Mouse (Mus musculus) liver, embryonic 12.5 days (tissue): ENCODE results near the gene Acyp2. TPM values are rescaled to one million over a fixed set of nuclear protein-coding genes. Genes with fewer than 3 reads are reported as not detected.

Source experiments
- ATAC-seq: fragments of 200-750 bp; cut with Nextera tagmentation; 2 replicates; pipeline ENCODE4 v1.8.0; 2017; ENCODE audit warnings: moderate number of reproducible peaks, mild to moderate bottlenecking, moderate library complexity
- H3K27ac ChIP-seq: fragments of 300-500 bp; sonication (generic); 2 replicates; pipeline ENCODE4 v1.5.1; 2016; ENCODE audit warnings: mild to moderate bottlenecking
- H3K27me3 ChIP-seq: fragments of 300-500 bp; sonication (generic); replicated peaks from 2 replicates; pipeline ENCODE4 v1.6.1; 2016; ENCODE audit warnings: mild to moderate bottlenecking, moderate library complexity
- H3K36me3 ChIP-seq: fragments of 300-500 bp; sonication (generic); 2 replicates; pipeline ENCODE4 v1.6.1; 2016; ENCODE audit warnings: mild to moderate bottlenecking, moderate library complexity
- H3K4me1 ChIP-seq: fragments of 300-500 bp; sonication (generic); 2 replicates; pipeline ENCODE4 v1.6.1; 2016
- H3K4me2 ChIP-seq: fragments of 300-500 bp; sonication (generic); 2 replicates; pipeline ENCODE4 v1.6.1; 2016; ENCODE audit warnings: mild to moderate bottlenecking, moderate library complexity
- H3K4me3 ChIP-seq: fragments of 300-500 bp; sonication (generic); 2 replicates; pipeline ENCODE4 v1.5.1; 2016; ENCODE audit warnings: mild to moderate bottlenecking, moderate library complexity
- H3K9ac ChIP-seq: fragments of 300-500 bp; sonication (generic); 2 replicates; pipeline ENCODE4 v1.6.1; 2016; ENCODE audit warnings: mild to moderate bottlenecking, moderate library complexity
- H3K9me3 ChIP-seq: fragments of 300-500 bp; sonication (generic); replicated peaks from 2 replicates; pipeline ENCODE4 v1.6.1; 2016; ENCODE audit warnings: mild to moderate bottlenecking, moderate library complexity
- WGBS: fragments of 180-500 bp; shearing (Covaris S2); methylation state at CpG from one replicate; pipeline ENCODE4 v1.1.7; 2016; ENCODE audit not compliant: insufficient replicate concordance; 5-methylcytosine and 5-hydroxymethylcytosine counted together
- polyA plus RNA-seq: library from polyadenylated mRNA; unstranded; fragments of >200 nt; fragmentation: Nextera tagmentation; extraction: Ambion mirVana; gene quantifications from 2 replicates; pipeline ENCODE4 v1.2.1, GENCODE M21; 2016

The Acyp2 gene
- 5.5 TPM in 2 replicates for polyA plus RNA-seq

DNA sequence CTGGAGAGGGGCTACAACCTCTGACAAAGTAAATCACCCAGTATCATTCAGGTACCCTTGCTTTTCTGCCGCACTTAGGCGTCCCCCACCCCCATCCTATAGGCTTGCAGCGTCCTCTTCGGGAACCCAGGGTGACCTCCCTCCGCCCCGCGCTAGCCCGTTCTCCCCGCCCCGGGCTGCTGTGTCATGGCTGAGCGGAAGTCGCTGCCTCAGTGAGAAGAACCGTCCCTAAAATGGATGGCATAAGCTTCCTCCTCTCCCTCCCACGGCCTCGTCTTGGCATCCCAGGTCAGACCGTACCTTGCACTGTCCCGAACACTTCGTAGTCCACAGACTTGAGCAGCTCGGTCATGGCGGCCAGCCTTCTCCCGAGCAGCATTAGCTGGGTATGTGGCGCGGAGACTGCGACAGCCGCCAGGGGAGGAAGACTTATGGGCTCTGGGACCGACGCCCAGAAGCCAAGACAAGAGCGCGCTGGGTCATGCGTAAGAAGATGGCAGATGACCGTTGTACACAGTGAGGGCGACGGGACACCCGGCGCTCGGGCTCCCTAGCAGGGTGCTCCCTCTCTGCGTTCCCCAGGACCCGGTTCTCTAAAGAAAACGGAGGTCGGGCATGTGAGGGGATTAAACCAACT lies at the start of gene Acyp2:
Acyp2 (minus strand) TSS at position 587 of the 637 bp plus-strand sequence.
- peak; percentile 99 for ATAC-seq
- no peaks in the 10 kb centered on the region for H3K36me3 ChIP-seq
- H3K9me3 ChIP-seq, result no peaks in the 10 kb centered on the region
- WGBS, result 1% methylated on average over 40 of the region's 40 CpGs
- H3K4me3 ChIP-seq, result peak within 1 kb of the TSS; percentile 78
- peaks cover 8% of the 10 kb centered on the region; the same call in 1 of the 2 replicates for H3K4me1 ChIP-seq
- H3K27ac ChIP-seq, result peak within 1 kb of the TSS; percentile 89
- H3K9ac ChIP-seq, result peak within 1 kb of the TSS; percentile 78
- H3K27me3 ChIP-seq, result no peaks in the 10 kb centered on the region
- peak within 1 kb of the TSS; percentile 78 for H3K4me2 ChIP-seq

DNA sequence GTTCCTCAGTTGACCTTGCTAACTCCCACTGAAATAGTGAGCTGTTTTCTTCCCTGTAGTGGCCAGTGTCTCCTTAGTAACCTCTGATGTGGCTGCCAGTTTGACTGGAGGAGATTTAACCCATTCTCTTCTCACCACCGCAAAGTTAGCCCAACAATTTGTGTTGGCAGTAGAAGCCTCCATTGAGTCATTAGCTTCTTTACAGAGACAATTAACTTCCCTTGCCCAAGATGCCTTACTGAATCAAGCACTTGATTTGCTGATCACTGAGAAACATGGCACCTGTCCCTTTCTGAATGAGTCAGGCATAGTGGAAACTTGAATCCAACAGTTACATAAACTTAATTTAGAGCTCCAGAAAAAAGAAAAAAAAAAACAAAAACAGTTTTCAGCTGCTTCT lies 40.0 kb upstream of the Acyp2 start:
- H3K9ac ChIP-seq, result no peak overlapping the region
- H3K4me2 ChIP-seq, result no peak overlapping the region
- no peaks in the 10 kb centered on the region for H3K4me1 ChIP-seq
- H3K4me3 ChIP-seq, result no peak overlapping the region
- H3K9me3 ChIP-seq, result no peaks in the 10 kb centered on the region
- 64% methylated on average over 1 of the region's 1 CpGs for whole genome bisulfite sequencing
- no peaks in the 10 kb centered on the region for H3K27me3 ChIP-seq
- H3K36me3 ChIP-seq, result no peaks in the 10 kb centered on the region
- ATAC-seq, result no peak
- no peak overlapping the region for H3K27ac ChIP-seq

DNA sequence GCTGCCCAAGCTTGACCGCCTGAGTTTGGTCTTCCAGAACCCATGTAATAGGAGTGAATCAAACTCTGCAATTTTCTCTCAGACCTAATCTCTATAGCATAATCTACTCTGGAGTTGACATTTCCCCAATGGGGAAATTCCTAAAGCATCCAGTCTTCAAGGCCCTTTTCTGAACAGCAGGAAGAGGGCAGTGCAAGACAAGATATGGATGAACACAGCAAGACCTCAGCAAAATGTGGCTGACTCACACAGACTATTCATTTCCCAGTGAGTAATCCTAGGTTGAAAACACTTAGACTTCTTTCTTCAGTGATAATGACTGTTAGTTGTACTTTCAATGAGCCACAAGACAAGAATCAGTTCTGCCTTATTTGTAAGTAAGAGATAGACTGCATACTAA lies 26.7 kb upstream of the Acyp2 start:
- Histone ChIP-seq H3K27me3 (no peaks in the 10 kb centered on the region), H3K9ac (no peak overlapping the region), H3K36me3 (no peaks in the 10 kb centered on the region), H3K4me3 (no peak overlapping the region), H3K9me3 (no peaks in the 10 kb centered on the region), H3K4me2 (no peak overlapping the region), H3K4me1 (no peaks in the 10 kb centered on the region), H3K27ac (no peak overlapping the region)
- ATAC-seq, result no peak
- WGBS, result 48% methylated on average over 1 of the region's 1 CpGs

DNA sequence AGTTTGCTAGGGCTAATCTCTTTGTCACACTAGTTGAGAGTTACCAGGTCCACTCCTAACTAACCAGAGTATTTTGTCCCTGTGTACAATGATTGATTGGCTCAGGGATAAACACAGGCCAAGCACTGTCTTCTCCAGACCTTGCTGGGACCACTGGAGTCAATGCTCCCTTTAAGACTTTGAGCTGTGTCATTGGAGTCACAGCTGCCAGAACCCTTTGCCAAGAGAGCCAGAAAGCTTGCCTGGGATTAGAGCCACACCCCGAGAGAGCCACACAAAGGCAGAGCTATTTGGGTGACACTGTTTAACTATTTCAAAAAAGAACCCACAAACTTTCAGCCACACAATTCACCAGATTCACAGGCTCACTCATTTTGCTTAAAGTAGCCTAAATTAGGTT lies 23.3 kb upstream of the Acyp2 start:
- Histone ChIP-seq H3K9me3 (no peaks in the 10 kb centered on the region), H3K4me3 (no peak overlapping the region), H3K27me3 (no peaks in the 10 kb centered on the region), H3K36me3 (no peaks in the 10 kb centered on the region), H3K4me1 (no peaks in the 10 kb centered on the region), H3K9ac (no peak overlapping the region), H3K27ac (no peak overlapping the region), H3K4me2 (no peak overlapping the region)
- no peak for ATAC-seq
- WGBS, result 50% methylated on average over 1 of the region's 1 CpGs

DNA sequence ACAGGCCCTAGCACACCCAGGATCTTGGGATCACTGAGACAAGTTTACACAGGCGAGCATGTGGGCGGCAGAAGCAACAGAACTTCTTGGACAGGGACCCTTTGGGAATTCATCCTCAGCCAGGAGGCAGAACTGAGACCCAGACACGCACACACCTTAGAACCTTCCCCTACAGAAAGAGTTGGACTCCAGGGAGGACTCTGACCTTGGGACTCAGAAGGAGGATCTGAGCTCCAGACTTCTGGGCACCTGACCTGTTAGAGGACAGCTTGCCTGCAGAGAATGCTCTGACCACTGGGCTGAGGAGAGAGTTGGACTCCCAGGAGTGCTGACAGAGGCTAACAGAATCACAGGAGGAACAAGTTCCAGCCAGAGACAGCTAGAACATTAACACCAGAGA lies 13.6 kb upstream of the Acyp2 start:
- Histone ChIP-seq H3K9me3 (no peaks in the 10 kb centered on the region), H3K27ac (no peak overlapping the region), H3K4me1 (no peaks in the 10 kb centered on the region), H3K9ac (no peak overlapping the region), H3K4me2 (no peak overlapping the region), H3K27me3 (no peaks in the 10 kb centered on the region), H3K36me3 (no peaks in the 10 kb centered on the region), H3K4me3 (no peak overlapping the region)
- ATAC-seq, result no peak
- 61% methylated on average over 3 of the region's 3 CpGs for WGBS

DNA sequence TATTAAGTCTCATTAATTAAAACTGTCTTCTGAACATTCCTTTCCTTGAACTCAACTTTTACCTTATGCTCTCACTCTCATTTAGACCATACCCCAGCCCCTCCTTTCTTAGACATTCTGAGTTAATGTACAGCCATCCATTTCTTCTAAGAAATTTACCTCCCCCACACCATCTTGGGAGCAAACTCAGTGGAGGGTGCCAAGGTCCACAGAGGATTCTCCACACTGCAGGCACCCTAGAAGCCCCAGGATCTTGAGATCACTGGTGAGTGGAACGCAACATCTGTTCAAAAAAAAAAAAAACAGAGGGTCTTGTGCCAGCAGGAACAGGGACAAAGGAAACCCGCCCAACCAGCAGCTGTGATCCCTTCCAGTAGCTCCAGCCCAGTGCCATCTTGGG lies 13.2 kb upstream of the Acyp2 start:
- H3K4me1 ChIP-seq, result no peaks in the 10 kb centered on the region
- H3K4me2 ChIP-seq, result no peak overlapping the region
- H3K9ac ChIP-seq, result no peak overlapping the region
- 53% methylated on average over 2 of the region's 2 CpGs for WGBS
- H3K36me3 ChIP-seq, result no peaks in the 10 kb centered on the region
- no peak overlapping the region for H3K27ac ChIP-seq
- H3K4me3 ChIP-seq, result no peak overlapping the region
- no peak for ATAC-seq
- H3K9me3 ChIP-seq, result no peaks in the 10 kb centered on the region
- no peaks in the 10 kb centered on the region for H3K27me3 ChIP-seq

DNA sequence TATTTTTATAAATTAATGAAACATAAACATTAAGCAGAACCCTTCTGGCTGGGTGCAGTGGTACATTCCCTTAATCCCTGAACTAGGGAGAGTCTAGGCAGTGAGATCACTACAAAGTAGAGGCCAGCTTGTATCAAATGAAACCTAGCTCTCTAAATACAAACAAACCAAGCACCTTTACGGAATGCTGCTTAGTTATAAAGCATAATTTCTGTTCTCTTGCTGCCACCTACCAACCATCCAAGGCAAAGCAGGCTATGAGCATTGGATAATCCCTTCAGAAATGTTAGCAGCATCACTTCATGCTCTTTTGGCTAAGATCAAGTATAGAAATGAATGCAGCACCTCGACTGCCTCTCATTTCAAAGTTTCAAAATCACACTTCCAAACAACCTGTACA lies 7.7 kb upstream of the Acyp2 start:
- no peaks in the 10 kb centered on the region for H3K4me1 ChIP-seq
- no peaks in the 10 kb centered on the region for H3K36me3 ChIP-seq
- H3K4me2 ChIP-seq, result no peak overlapping the region
- no peak overlapping the region for H3K4me3 ChIP-seq
- H3K9me3 ChIP-seq, result no peaks in the 10 kb centered on the region
- no peak for ATAC-seq
- H3K27me3 ChIP-seq, result no peaks in the 10 kb centered on the region
- H3K9ac ChIP-seq, result no peak overlapping the region
- 26% methylated on average over 2 of the region's 2 CpGs for WGBS
- no peak overlapping the region for H3K27ac ChIP-seq

DNA sequence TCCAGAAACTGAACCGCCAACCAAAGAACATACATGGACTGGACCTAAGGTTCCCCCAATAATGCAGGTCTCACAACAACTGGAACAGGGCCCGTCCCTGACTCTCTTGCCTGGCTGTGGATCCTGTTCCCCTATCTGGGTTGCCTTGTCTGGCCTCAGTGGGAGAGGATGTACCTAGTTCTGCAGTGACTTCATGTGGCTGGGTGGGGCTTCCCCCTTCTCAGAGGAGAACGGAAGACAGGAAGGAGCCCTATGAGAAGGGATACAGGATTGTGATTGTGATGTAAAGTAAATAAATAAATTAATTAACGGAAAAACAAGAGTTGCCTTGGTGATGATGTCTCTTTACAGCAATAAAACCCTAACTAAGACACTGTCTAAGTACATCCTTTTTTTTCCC lies 6.7 kb upstream of the Acyp2 start:
- WGBS, result 60% methylated on average over 4 of the region's 4 CpGs

DNA sequence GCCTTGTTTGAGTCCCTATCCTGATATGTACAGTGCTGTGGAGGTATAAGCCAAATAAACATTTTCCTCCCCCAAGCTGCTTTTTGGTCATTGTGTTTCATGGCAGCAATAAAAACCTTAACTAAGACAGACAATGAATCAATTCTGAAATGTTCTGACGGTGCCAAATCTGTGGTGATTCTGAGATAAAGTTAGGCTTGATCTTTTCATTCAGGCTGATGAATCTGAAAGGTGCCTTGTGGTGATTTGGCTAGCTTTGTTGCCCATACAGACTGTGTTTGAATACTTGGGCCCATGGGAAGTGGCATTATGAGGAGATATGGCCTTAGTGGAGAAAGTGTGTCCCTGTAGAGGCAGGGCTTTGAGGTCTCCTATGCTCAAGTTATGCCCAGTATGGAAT lies 1.0 kb upstream of the Acyp2 start:
- no peak for ATAC-seq
- no peak overlapping the region for H3K9ac ChIP-seq
- 87% methylated on average over 1 of the region's 1 CpGs for WGBS

More for the DNA sequence above, 6.7 kb upstream of the Acyp2 start:
- H3K9me3 ChIP-seq, result no peaks in the 10 kb centered on the region
- no peak for ATAC-seq
- H3K27me3 ChIP-seq, result no peaks in the 10 kb centered on the region
- no peaks in the 10 kb centered on the region for H3K36me3 ChIP-seq
- no peak overlapping the region for H3K4me3 ChIP-seq
- H3K9ac ChIP-seq, result no peak overlapping the region
- no peaks in the 10 kb centered on the region for H3K4me1 ChIP-seq
- no peak overlapping the region for H3K27ac ChIP-seq
- H3K4me2 ChIP-seq, result no peak overlapping the region

DNA sequence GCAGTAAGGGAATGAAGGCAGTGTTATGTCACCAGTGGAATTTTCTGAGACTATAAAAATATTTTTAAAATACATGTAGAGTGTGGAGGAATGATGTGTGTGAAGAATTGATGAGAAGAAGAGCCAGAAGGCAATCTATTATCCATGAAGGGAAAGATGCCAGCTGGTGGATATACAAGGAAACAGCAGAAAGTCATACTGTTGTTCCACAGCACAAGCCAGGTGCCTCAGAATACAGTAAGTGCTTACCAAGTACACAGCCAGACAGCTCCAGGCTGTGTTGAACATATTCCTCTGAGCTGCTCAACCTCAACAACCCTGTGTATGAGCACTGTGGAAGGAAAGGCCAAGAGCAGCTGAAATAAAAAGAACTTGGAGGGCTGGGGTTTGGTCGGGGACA lies 13.7 kb downstream of the Acyp2 start:
- no peak for ATAC-seq
- H3K27me3 ChIP-seq, result no peaks in the 10 kb centered on the region
- H3K9ac ChIP-seq, result no peak overlapping the region
- H3K27ac ChIP-seq, result no peak overlapping the region
- WGBS, result 77% methylated on average over 1 of the region's 1 CpGs
- H3K4me2 ChIP-seq, result no peak overlapping the region
- H3K4me1 ChIP-seq, result peaks cover 4% of the 10 kb centered on the region; the same call in 1 of the 2 replicates
- no peaks in the 10 kb centered on the region for H3K9me3 ChIP-seq
- H3K4me3 ChIP-seq, result no peak overlapping the region
- H3K36me3 ChIP-seq, result no peaks in the 10 kb centered on the region

More for the DNA sequence above, 1.0 kb upstream of the Acyp2 start:
- Histone ChIP-seq H3K27ac (no peak overlapping the region), H3K4me1 (peaks cover 8% of the 10 kb centered on the region; the same call in 1 of the 2 replicates), H3K36me3 (no peaks in the 10 kb centered on the region), H3K27me3 (no peaks in the 10 kb centered on the region), H3K9me3 (no peaks in the 10 kb centered on the region), H3K4me3 (no peak overlapping the region), H3K4me2 (peak overlapping the region; percentile 32; the same call in 1 of the 2 replicates)

DNA sequence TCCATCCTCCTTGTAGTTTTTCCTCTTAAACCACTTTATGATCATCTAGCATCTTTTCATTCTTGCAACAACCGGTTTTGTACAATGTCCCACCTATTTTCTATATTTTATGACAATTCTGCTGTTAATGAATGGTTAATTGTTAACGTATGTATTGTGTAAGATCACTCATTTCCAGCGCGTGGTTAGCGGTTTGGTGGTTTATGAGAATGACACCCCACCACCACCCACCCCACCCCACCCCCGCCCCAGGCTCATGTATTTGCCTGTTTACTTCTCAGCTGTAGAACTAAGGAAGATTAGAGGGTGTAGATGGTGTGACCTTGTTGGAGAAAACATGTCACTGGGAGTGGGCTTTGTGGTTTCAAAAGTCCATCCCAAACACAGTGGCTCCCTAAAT lies 18.9 kb downstream of the Acyp2 start:
- Histone ChIP-seq H3K4me3 (no peak overlapping the region), H3K36me3 (no peaks in the 10 kb centered on the region), H3K9me3 (no peaks in the 10 kb centered on the region), H3K4me1 (no peaks in the 10 kb centered on the region), H3K9ac (no peak overlapping the region), H3K27ac (no peak overlapping the region), H3K4me2 (no peak overlapping the region), H3K27me3 (no peaks in the 10 kb centered on the region)
- ATAC-seq, result no peak
- 51% methylated on average over 6 of the region's 6 CpGs for WGBS

DNA sequence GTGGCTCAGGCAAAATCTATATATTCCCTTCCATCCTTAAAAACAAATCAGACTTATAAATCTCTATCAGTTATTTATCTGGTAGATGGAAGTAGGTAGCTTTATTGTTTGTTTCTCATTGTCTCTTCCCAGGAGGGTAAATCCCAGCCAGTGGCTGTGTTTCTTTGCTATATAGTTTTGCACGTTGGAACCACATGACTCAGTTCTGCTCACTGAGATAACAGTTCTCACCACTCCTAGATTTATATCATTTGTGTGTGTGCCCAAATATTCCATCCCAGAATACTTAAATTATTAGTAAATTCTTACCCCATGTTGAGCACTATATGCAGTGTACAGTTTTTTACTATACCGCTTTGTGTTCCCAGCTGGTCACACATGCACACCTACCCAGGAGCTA lies 26.2 kb downstream of the Acyp2 start:
- ATAC-seq, result peak; percentile 33; the same call in 1 of the 2 replicates
- WGBS, result 57% methylated on average over 2 of the region's 2 CpGs
- no peaks in the 10 kb centered on the region for H3K9me3 ChIP-seq
- no peak overlapping the region for H3K4me3 ChIP-seq
- no peaks in the 10 kb centered on the region for H3K36me3 ChIP-seq
- no peak overlapping the region for H3K4me2 ChIP-seq
- no peak overlapping the region for H3K27ac ChIP-seq
- no peaks in the 10 kb centered on the region for H3K27me3 ChIP-seq
- H3K9ac ChIP-seq, result no peak overlapping the region
- H3K4me1 ChIP-seq, result peaks cover 33% of the 10 kb centered on the region
